Mouse (Mus musculus) cerebellum, adult 2 months (tissue): ENCODE results near the gene Pparg.

Experiments
- CTCF ChIP-seq: fragments of 200-500 bp; IDR thresholded peaks from 2 replicates; pipeline ENCODE4 v1.5.1; 2011; ENCODE audit warnings: low read depth, mild to moderate bottlenecking, control low read depth, low read length, moderate library complexity, borderline replicate concordance; ENCODE audit not compliant: insufficient read depth
- POLR2A ChIP-seq: fragments of 200-500 bp; IDR thresholded peaks from 2 replicates; pipeline ENCODE4 v1.6.1; 2011; ENCODE audit warnings: low read length, control low read depth, borderline replicate concordance; ENCODE audit not compliant: insufficient read depth

- TF ChIP-seq CTCF (no peak), POLR2A (no peak)
These were observed 41.1 kb upstream of the Pparg start for GRCm38 (mm10) chr6:115319686-115320085.
